Mouse (Mus musculus): ENCODE data around the gene Kcnmb4.

DNA sequence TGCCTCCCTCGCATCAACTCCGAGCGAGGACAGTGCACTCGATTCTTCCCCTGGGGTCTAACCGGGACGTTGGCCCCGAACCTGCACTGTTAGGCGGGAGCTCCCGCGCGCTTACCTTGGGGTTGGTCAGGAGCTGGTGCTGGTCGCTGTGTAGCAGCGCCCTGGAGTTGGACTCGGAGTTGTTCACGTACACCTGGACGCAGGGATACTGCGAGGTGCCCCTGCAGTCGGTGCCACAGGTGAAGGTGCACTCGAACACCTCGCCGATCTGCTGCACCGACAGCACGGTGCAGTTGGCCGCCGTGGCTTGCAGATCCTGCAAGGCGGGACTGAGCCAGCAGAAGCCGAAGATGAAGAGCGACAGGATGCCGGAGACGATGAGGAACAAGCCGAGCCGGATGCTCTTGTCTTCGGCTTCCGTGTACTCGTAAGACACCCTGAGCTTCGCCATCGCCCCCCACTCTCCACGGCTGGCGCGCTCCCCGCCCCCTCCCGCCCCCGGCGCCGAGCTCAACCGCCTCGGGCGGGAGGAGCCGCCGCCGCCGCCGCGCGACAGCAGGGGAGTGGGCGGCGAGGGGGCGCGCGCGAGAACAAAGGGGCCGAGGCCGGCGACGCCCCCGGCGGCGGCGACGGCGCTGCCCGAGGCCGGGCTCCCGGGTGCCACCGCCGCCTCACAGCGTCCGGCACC is 463 bp downstream of the Kcnmb4 start:
- TF ChIP-seq POLR2A (IDR thresholded peaks at IDR 0.05; ENCODE audit: low read depth, low read length): no peak
- no peak for TF ChIP-seq CTCF (IDR thresholded peaks at IDR 0.05; ENCODE audit: borderline replicate concordance, insufficient read depth, low read length)
